ENCODE assay signal across 32 mouse cellular contexts in genomic region chr12:30557349-30557748, GRCm38 (mm10).
"Had no signal": no experiment of that assay in that cellular context is flagged by ENCODE, and none has a peak within 500 bp of the region (broad histone marks: within the 10 kb centered on the region; RNA-seq: fewer than 3 reads in every experiment).

No protein-coding gene starts in this region.

- H3K4me2 ChIP-seq: heart, embryonic 11.5 days; heart, embryonic 12.5 days; heart, embryonic 13.5 days; heart, embryonic 15.5 days; hindbrain, embryonic 12.5 days; hindbrain, embryonic 13.5 days; hindbrain, embryonic 14.5 days; hindbrain, embryonic 15.5 days; intestine, embryonic 15.5 days; kidney, embryonic 15.5 days had no signal

- DNase-seq: heart, postnatal 10 days; heart, postnatal 14 days; heart, postnatal 36 days; heart, postnatal 4 days; kidney, adult 11 months; kidney, adult 18-20 months; kidney, adult 2 months; kidney, adult 8-10 months; kidney, adult 9 months; kidney, postnatal 10 days; kidney, postnatal 14 days; kidney, postnatal 25 days; kidney, postnatal 36 days; kidney, postnatal 4 days; layer of hippocampus, adult 9-11 months; layer of hippocampus, postnatal 36 days had no signal

- H3K27me3 ChIP-seq: heart, embryonic 12.5 days; heart, embryonic 13.5 days; heart, embryonic 15.5 days; hindbrain, embryonic 12.5 days; hindbrain, embryonic 13.5 days; hindbrain, embryonic 15.5 days; intestine, embryonic 15.5 days; kidney, embryonic 15.5 days had no signal

- H3K27ac ChIP-seq: heart, embryonic 10.5 days; heart, embryonic 13.5 days; heart, embryonic 15.5 days; hindbrain, embryonic 10.5 days; hindbrain, embryonic 12.5 days; hindbrain, embryonic 13.5 days; hindbrain, embryonic 14.5 days; hindbrain, embryonic 15.5 days; hindbrain, postnatal 0 days; intestine, embryonic 15.5 days; kidney, embryonic 15.5 days; kidney, postnatal 0 days; layer of hippocampus, adult 2 months; left cerebral cortex, adult 2 months had no signal

- H3K4me3 ChIP-seq: heart, embryonic 10.5 days; heart, embryonic 12.5 days; heart, embryonic 13.5 days; heart, embryonic 15.5 days; hindbrain, embryonic 10.5 days; hindbrain, embryonic 12.5 days; hindbrain, embryonic 13.5 days; hindbrain, embryonic 15.5 days; intestine, embryonic 15.5 days; kidney, embryonic 15.5 days; layer of hippocampus, adult 2 months; left cerebral cortex, adult 2 months had no signal

- H3K9me3 ChIP-seq: heart, embryonic 10.5 days; heart, embryonic 12.5 days; heart, embryonic 13.5 days; heart, embryonic 15.5 days; hindbrain, embryonic 10.5 days; hindbrain, embryonic 12.5 days; hindbrain, embryonic 13.5 days; hindbrain, embryonic 15.5 days; intestine, embryonic 15.5 days; kidney, embryonic 15.5 days had no signal

- H3K36me3 ChIP-seq: heart, embryonic 10.5 days; heart, embryonic 12.5 days; heart, embryonic 13.5 days; heart, embryonic 15.5 days; hindbrain, embryonic 10.5 days; hindbrain, embryonic 12.5 days; hindbrain, embryonic 13.5 days; hindbrain, embryonic 15.5 days; intestine, embryonic 15.5 days; kidney, embryonic 15.5 days had no signal

- H3K4me1 ChIP-seq: heart, embryonic 10.5 days; heart, embryonic 12.5 days; heart, embryonic 15.5 days; intestine, embryonic 15.5 days had no signal

- H3K9ac ChIP-seq: heart, embryonic 12.5 days; heart, embryonic 13.5 days; heart, embryonic 15.5 days; hindbrain, embryonic 12.5 days; hindbrain, embryonic 13.5 days; hindbrain, embryonic 14.5 days; hindbrain, embryonic 15.5 days; intestine, embryonic 15.5 days; kidney, embryonic 15.5 days had no signal
